Mouse (Mus musculus): Measurements from ENCODE around the gene Egfr.

Gene Egfr

GRCm38 (mm10) chr11:16776967-16777366 lies 25.0 kb downstream of the Egfr start:
- no peak for DNase-seq (ENCODE audit: low spot score)

- DNase-seq (ENCODE audit: low spot score): no peak
Observed at GRCm38 (mm10) chr11:16781604-16782003, 29.6 kb downstream of the Egfr start.

GRCm38 (mm10) chr11:16783926-16784659 lies 32.1 kb downstream of the Egfr start:
- DNase-seq (ENCODE audit: low spot score): no peak

- DNase-seq (ENCODE audit: low spot score): no peak
Observed at GRCm38 (mm10) chr11:16792638-16793585, 40.9 kb downstream of the Egfr start.

GRCm38 (mm10) chr11:16795012-16795411 lies 43.0 kb downstream of the Egfr start:
- no peak for DNase-seq (ENCODE audit: low spot score)

- no peak for DNase-seq (ENCODE audit: low spot score)
Observed at GRCm38 (mm10) chr11:16795513-16795912, 43.5 kb downstream of the Egfr start.

GRCm38 (mm10) chr11:16797456-16797855 lies 45.5 kb downstream of the Egfr start:
- no peak for DNase-seq (ENCODE audit: low spot score)

- DNase-seq (ENCODE audit: low spot score): no peak
Observed at GRCm38 (mm10) chr11:16798136-16798535, 46.1 kb downstream of the Egfr start.

- DNase-seq (ENCODE audit: low spot score): peak; percentile 43
Observed at GRCm38 (mm10) chr11:16800507-16800906, 48.5 kb downstream of the Egfr start.

- DNase-seq (ENCODE audit: low spot score): no peak
Observed at GRCm38 (mm10) chr11:16802668-16803067, 50.7 kb downstream of the Egfr start.

GRCm38 (mm10) chr11:16804016-16804415 lies 52.0 kb downstream of the Egfr start:
- DNase-seq (ENCODE audit: low spot score): no peak

- no peak for DNase-seq (ENCODE audit: low spot score)
Observed at GRCm38 (mm10) chr11:16805886-16806285, 53.9 kb downstream of the Egfr start.

- DNase-seq (ENCODE audit: low spot score): no peak
Observed at GRCm38 (mm10) chr11:16809161-16809967, 57.4 kb downstream of the Egfr start.

GRCm38 (mm10) chr11:16810086-16810485 lies 58.1 kb downstream of the Egfr start:
- no peak for DNase-seq (ENCODE audit: low spot score)

- no peak for DNase-seq (ENCODE audit: low spot score)
Observed at GRCm38 (mm10) chr11:16813298-16813697, 61.3 kb downstream of the Egfr start.

GRCm38 (mm10) chr11:16816414-16816813 lies 64.4 kb downstream of the Egfr start:
- DNase-seq (ENCODE audit: low spot score): no peak

GRCm38 (mm10) chr11:16817336-16818034 lies 65.5 kb downstream of the Egfr start:
- DNase-seq (ENCODE audit: low spot score): no peak

- DNase-seq (ENCODE audit: low spot score): no peak
Observed at GRCm38 (mm10) chr11:16819424-16819823, 67.4 kb downstream of the Egfr start.

- no peak for DNase-seq (ENCODE audit: low spot score)
Observed at GRCm38 (mm10) chr11:16820138-16820537, 68.1 kb downstream of the Egfr start.

- DNase-seq (ENCODE audit: low spot score): no peak
Observed at GRCm38 (mm10) chr11:16821668-16822254, 69.8 kb downstream of the Egfr start.

Data from testis, postnatal 10 days (tissue).